Mouse (Mus musculus) adrenal gland, adult 18-20 months (tissue): ENCODE data around the gene Usp12. TPM values are rescaled to one million over a fixed set of nuclear protein-coding genes. Genes with fewer than 3 reads are reported as not detected.

ENCODE experiments used
- DNase-seq, 2 experiments: peaks; one replicate each; pipeline ENCODE4 v3.0.0; 2021 to 2022; ENCODE audit warnings: low spot score in 2 of 2
- long read RNA-seq, 2 experiments: library from polyadenylated mRNA; stranded (forward); transcript quantifications; one replicate each; pipeline ENCODE4 v2.0.0; 2021
- total RNA-seq, 2 experiments: library from RNA; stranded (reverse); gene quantifications; 1 replicate in 1 of 2; 2 replicates in 1 of 2; pipeline ENCODE4 v1.2.3; 2021

Gene Usp12
- total RNA-seq = 10 to 100 TPM; 28.5 to 30.9 TPM
- long read RNA-seq, experiment 1, full-length matches to known transcripts = 5 of 9 reads
- long read RNA-seq, experiment 1, partial matches to known transcripts = 4 of 9 reads
- long read RNA-seq, experiment 1, other reads (novel, unspliced or antisense) = 0 of 9 reads
- long read RNA-seq, experiment 2, full-length matches to known transcripts = 10 of 23 reads
- long read RNA-seq, experiment 2, partial matches to known transcripts = 13 of 23 reads
- long read RNA-seq, experiment 2, other reads (novel, unspliced or antisense) = 0 of 23 reads

DNA sequence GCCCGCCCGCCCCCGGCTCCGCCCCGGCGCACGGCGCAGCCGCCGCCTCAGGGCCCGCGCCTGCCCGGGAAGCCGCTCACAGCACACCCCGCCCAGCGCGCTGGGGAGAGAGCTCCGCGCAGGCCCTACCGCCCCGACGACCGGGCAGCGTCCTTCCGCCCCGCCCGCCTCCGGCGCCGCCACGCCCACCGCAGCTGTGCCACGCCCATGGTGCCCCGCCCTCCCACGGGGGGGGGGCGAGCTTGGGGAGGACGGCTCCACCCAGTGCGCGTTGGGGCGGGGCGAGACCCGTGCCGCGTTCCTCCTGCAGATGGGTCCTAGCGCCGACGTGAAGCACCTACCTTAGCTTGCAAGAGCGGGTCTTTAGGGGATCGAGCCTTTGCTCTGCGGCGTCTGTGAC lies at the start of gene Usp12:
Usp12 (minus strand) TSS at position 154 of the 400 bp plus-strand sequence.
- DNase-seq = peak; percentile 100

DNA sequence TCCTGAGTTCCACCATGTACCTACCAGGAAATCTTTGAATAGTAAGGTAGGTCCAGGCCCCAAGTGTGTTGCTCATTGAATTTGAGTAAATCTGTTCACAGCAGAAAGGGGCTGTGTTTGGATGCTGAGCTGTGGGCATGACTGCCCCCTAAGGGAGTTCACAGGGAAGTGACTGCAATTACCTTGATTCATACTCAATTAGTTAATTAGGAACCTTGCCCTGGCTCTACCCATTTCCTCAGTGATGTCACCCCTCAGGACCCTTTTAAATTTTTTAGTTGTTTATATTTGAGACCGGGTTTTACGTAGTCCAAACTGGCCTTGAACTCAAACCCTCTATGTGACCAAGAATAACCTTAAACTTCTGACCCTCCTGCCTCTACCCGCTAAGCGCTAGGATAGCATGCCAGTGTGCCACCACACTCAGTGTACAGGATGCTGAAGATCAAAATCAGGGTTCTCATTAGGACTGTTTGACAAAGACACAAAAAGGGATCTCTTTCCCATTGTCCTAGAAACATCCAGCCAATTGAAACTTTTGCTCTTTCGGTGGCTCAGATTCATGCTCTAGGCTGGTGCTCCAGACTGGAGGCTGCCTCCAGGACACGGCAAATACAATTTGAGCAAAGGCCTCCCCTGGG lies 49.6 kb upstream of the Usp12 start:
- DNase-seq = no peak

DNA sequence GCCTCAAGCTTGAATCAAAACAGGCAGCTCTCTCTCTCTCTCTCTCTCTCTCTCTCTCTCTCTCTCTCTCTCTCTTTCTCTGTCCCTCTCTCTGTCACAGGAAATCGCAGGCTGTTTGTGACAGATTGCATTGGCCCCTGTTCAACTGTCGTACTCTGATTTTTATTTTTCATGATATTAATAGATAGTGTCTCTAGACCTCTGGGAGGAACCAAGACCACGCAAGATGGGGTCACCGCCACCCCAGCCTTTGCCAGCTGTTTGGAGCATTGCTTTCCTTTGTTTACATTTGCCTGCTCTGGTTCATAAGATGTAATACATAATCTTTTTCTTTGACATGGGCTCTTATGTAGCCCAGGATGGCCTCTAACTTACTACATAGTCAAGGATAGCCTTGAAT lies 47.2 kb upstream of the Usp12 start:
- DNase-seq = no peak

DNA sequence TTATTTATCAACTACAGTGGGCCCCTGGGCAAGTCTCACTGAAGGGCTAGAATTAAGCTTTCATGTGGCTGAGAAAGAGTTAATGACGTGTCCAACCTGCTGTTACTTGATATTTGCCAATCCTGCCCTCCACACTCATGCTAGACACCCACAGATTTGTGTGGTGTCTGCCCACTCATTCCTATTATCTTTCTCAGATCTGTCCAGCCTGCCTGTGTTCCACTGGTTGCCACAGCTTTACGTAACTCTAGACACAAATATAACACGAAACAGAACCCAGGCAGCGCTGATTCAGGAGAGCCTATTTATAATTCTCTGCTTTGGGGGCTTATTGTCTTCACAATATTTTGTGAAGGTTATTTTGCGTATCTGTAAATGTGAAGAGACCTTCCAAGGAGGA lies 46.5 kb upstream of the Usp12 start:
- no peak for DNase-seq

DNA sequence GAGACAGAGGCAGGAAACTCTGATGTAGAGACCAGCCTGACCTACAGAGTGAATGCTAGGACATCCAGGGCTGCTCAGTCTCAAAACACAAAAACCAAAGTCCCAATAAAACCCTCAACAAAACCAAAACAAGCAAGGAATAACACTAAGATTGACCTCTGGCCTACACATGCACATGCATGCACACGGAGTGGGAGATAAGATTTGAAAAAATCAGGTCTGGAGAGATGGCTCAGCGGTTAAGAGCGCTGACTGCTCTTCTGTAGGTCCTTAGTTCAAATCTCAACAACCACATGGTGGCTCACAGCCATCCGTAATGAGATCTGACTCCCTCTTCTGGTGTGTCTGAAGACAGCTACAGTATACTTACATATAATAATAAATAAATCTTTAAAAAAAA lies 45.6 kb upstream of the Usp12 start:
- DNase-seq = no peak

DNA sequence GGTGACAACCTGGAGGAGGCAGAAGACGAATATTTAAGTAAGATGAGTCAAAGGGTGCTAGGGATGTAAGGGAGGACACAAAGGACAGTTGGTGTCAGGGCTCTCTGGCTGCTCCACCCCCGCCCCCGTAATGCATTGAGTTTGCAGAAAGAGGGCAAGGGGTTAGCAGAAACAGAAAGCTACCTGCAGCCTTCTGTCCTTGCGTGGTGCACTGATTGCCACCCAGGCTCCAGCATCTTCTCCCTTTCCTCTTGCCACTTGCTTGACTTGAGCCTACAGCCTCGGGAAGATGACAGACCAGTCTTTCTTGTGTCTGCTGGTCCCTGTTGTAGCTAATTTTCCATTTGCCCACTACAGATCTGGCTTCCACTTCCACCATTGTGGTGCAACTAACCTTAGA lies 45.0 kb upstream of the Usp12 start:
- DNase-seq = no peak

DNA sequence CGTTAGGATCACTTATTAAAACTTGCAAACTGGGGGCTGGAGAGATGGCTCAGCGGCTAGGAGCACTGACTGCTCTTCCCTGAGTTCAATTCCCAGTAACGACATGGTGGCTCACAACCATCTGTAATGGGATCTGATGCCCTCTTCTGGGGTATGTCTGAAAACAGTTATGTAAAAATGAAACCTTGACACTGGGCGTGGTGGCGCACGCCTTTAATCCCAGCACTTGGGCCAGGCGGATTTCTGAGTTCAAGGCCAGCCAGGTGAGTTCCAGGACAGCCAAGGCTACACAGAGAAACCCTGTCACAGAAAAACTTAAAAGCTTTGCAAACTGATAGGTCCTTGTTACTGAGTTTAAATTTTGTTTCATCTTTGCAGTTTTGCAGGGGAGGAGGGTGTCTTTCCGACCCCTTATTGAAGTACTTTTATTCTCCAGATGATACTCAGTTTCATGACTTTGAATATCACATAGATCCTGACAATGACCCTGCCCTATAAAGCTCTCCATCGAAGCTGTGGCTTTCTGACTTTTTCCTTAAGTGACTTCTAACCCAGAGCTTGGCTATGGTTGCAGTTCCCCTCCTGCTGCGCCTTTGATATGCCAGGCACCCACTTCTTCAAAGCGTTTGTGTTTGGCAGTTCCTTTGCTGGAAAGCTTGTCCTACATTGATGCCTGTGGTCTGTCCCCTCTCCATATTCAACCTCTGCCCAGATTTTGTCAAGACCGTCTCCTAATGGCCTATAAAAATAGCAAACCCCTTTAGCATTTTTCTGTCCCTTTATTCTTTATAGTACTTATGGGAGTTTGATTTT lies 44.2 kb upstream of the Usp12 start:
- no peak for DNase-seq

DNA sequence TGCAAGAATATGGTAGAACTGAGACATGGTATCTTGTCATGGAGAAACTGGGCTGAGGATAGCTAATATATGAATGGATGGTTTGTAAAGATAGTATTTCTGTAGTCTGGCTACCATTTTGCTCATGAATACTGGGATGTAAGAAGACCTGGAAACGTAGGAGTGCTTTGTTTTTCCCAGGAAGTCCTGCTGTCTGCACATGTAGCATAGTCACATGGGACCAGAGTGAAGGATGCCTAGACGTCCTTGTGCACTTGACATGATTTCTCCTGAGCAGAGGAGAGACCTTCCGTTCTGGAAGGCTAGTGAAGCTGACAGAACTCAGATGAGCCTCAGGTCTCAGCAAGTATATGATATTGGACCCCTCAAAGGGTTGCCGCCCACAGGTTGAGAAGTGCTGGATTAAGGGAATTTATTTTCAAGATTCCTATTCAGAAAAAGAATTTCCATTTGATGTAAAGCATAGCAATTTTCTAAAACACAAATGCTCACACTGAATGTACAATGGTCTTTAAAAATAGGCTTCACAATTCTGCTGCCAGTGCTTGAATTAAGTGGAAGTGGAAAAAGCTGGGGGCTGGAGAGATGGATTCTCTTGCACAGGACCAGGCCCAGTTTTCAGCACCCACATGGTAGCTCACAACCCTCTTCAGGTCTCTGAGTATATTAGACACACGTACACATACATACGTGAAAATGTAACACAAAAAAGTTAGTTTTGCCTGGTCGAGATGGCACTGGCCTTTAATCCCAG lies 43.3 kb upstream of the Usp12 start:
- DNase-seq = no peak

DNA sequence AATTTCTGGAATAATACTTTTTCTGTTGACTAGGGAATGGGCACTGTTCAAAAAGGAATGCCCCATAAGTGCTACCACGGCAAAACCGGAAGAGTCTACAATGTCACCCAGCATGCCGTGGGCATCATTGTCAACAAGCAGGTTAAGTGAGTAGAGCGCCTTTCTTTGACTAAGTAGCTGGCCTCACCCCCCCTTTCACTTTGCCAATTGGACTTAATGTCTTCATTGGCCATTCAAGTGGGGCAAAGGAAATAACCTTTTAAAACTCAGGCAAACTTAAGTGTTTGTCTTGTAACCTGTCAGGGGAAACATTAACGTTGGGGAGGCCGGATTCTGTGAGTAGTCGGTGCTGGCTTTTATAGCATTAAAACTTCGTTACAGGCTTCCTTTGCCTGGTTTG lies 40.2 kb upstream of the Usp12 start:
- DNase-seq = no peak

DNA sequence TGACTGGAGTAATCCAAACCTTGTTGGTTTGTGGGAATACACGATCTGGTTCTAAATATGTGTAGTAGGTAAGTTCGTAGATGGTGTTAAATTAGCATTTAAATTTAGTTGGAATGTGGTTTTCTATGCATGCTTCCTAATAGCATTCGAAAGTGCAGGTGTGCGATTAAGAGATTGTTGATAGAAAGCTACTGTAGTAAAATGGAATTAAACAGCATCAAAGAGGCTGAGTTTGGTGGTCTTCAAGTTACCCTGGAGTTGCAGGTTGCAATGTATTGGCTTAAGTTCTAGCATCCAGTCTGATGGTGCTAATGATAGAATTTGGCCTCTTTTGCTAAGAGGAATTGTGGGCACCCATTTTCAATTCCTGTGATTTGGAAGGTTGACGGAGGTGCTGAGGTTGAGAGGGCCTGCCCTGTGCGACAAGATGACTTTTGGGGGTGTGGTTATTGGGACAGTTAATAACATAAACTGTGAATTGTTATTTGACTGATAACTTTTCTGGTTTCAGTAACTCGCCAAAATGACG lies 38.9 kb upstream of the Usp12 start:
- no peak for DNase-seq

DNA sequence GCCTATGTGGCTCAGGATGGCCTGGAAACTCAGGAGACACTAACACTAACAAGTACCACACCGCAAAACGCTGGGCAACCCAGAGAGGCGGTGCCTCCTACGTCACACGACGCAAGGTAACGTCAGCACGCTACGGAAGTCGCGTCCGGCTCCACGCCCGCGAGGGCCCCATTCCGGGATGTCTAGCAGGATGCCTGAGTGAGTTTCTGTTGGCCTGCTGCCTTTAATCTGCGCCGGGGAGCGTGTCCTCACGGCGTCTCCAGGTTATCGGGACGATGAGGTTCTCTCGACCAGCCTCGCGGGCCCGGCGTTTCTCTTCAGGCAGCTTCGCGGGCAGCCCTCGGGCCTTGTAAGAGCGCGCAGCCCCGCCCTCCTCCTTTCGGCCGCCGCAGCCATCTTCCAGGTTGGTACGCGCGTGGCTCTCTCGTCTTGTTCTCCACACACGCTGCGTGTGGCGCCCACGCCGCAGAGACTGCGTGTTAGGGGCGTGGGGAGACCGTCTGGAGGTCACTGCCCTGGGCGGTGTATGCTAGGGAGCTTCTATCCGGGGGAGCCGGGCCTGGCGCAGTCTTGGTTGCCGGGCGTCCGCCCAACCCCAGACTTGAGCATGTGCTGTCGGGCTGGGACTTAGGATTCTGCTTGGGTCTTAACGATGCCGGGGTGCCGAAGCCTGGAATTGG lies 38.1 kb upstream of the Usp12 start, which contains the start of gene Rpl21:
Rpl21 (plus strand) TSS at position 122 of the 680 bp plus-strand sequence.
- DNase-seq = peak; percentile 91 to 93

DNA sequence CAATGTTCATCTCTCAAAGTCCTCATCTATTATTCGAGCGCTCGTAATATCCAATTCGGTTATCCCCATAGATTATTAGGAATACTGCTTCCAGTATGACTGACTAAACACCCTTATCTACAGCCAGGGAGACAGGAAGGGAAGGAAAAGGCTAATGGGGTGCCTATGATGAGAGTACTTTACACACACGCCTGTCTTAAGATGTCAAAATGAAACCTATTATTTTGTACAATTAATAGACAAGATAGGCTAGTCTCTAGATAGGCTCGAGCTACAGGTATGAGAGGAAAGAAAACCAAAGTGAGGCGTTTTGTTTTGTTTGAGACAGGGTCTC lies 37.6 kb upstream of the Usp12 start:
- DNase-seq = no peak

DNA sequence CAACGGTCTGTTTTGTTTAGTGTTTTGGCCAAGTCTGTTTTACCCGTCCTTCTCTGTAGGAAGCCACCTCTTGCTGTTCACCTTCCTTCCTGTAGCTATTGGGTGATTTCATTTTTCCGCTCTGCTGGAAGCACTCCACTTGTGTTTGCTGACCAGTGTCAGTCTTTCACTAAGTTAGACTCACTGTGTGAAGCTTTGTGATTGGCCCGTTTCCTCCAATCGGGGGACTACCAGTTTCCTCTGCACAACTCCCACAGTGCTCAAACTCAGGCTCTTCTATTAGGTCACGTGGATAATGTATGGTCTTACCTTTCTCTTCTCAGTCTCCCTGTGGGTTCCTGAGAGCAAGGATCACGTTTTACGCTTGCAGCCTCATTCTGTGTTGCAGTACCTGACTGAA lies 34.7 kb upstream of the Usp12 start:
- DNase-seq = no peak

DNA sequence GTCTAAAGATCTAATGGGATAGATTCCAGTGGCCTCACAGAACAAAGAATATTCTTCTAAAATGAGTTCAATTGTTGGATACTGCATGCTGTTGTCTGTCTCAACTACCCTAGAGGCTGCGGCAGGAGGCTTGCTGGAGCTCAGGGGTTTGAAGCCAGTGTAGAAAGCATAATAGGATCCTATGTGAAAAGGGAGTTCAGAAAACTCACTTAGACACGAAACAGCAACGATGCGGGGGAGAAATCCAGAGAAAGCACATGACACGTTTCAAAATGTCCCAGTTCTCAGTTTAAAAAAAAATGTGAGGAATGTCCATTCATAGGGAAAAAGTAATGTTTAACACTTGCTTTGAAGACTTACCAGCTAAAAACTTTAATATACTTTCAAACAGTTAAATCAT lies 28.2 kb upstream of the Usp12 start:
- DNase-seq = no peak

DNA sequence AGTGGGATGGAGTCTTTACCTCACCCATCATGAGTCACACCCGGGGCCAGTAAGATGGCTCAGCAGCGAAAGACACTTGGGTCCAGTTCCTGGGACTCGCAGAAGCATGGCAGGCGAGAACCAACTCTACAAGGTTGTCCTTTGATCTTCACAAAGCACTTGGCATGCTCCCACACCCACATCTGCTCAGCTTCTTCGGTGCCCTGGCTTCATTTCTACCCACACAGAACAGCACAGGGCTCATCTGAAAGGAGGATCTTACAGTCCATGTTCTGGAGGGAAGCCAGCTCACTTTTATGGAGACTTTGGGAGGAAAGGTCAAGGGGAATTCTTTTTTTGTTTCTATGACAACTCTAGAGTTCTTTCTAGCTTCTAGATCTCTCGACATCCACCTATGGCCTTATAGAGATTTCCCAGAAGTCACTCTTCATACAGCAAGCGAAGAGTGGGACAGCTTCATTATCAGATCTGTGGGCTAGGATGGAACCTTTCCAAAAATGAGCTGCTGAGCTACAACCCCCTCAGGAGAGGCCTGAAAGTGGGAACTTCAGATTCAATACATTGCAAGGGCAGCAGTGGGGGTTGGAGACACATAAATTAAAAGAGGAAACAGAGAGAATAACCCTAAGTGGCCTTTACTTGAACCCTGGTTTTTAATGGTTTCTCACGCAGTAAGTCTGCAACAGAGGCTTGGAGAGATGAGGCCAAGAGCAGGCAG lies 24.3 kb upstream of the Usp12 start:
- peak; percentile 35 for DNase-seq

DNA sequence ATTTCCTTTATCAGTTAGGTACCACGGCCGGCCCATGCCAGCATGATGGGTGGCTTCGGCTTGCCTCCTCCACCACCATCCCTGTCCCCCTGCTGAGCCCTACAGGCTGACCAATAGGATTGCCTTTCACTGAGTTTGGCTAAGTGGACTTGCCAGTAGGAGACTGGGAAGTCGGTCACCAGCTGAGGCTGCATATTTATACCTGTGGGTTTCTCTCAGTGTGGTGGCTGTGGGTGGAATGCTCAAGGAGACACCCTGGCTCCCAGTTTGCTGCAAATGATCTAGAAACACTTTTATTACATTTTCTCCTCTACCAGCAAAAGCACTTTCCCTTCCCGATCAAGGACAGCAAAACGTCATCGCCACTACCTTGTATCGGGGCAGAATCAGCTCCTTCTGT lies 22.8 kb upstream of the Usp12 start:
- DNase-seq = no peak

DNA sequence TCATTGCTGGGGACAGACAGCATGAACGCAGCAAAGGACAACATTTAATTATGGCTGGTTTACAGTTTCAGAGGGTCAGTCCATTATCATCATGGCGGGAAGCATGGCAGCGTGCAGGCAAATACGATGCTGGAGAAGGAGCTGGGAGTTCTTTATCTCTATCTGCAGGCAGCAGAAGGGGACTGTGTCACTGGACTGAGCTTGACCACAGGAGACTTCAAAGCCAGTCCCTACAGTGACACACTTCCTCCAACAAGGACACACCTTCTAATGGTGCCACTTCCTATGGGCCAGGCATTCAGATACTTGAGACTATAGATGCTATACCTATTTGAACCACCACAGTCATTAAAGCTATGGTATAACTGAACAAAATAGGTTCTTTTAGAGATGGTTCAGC lies 20.6 kb upstream of the Usp12 start:
- no peak for DNase-seq

DNA sequence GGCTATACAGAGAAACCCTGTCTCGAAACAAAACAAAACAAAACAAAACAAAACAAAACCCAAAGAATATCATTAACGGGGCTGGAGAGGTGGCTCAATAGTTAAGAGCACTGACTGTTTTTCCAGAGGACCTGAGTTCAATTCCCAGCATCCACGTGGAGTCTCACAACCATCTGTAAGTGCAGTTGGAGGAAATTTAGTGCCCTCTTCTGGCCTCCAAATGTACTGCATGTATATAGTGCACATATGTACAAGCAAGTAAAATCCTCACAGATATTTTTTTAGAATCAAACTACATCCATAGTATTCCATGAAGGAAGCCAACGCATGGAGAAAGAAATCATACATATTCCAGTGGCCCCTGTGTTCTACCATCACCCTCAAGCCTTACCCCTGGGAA lies 18.6 kb upstream of the Usp12 start:
- no peak for DNase-seq

DNA sequence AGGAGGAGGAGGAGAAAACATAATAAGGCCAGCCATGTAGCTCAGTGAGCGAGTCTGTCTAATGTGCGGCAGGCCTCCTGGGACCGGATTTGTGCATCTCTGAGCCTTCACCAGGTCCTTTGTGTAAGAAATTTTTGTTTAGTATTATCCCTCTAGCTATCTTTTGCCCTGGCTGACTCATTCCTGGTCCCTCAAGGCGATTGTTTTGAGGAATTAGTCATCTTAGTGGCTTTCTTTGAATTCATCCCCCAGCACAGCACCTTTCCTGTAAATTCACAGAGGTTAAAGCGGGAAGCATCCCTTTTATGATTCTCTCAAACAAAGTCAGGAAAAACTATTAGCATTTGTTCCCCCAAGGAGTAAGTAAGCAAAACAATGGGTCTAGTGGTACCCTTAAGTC lies 18.1 kb upstream of the Usp12 start:
- DNase-seq = no peak

DNA sequence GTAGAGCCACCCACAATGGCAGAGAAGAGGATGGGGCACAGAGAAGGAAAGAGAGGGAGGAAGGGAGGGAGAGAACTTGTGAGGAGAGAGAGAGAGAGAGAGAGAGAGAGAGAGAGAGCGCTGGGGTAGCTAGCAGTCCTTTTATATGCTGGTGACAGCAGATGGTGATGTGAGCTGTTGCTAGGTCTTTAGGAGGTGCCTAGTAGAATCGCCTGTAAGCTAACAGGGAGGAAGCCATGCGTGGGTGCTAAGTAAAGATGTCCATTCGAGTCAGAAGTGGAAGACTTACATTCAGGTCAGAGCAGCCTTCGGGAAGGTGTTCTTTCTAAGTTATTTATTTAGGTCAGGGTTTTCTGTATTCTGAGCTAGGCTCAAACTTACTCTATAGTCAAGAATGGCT lies 15.1 kb upstream of the Usp12 start:
- no peak for DNase-seq
